Mouse (Mus musculus) midbrain, postnatal 0 days (tissue): ENCODE measurements around the gene Sowaha. TPM values are rescaled to one million over a fixed set of nuclear protein-coding genes. Genes with fewer than 3 reads are reported as not detected.
A peak's percentile ranks its signal among the peaks of the same experiment; 100 is the strongest.

Experiments used
- ATAC-seq: fragments of 200-750 bp; cut with Nextera tagmentation; 2 replicates; pipeline ENCODE4 v1.8.0; 2017; ENCODE audit warnings: moderate number of reproducible peaks, mild to moderate bottlenecking, moderate TSS enrichment, moderate library complexity; ENCODE audit not compliant: low FRiP score
- DNase-seq: peaks from one replicate; pipeline ENCODE4 v3.0.0-alpha.2; 2015; ENCODE audit warnings: low spot score
- H3K27ac ChIP-seq: fragments of 300-500 bp; sonication (generic); 2 replicates; pipeline ENCODE4 v1.5.1; 2014; ENCODE audit warnings: low read depth, mild to moderate bottlenecking, low read length, mixed read lengths
- H3K27me3 ChIP-seq: fragments of 300-500 bp; sonication (generic); 2 replicates; pipeline ENCODE4 v1.6.1; 2014; ENCODE audit warnings: low read length, control low read depth, mixed read lengths; ENCODE audit not compliant: insufficient read depth
- H3K36me3 ChIP-seq: fragments of 300-500 bp; sonication (generic); 2 replicates; pipeline ENCODE4 v1.6.1; 2014; ENCODE audit warnings: low read length, control low read depth, mixed read lengths; ENCODE audit not compliant: insufficient read depth
- H3K4me1 ChIP-seq: fragments of 300-500 bp; sonication (generic); 2 replicates; pipeline ENCODE4 v1.6.1; 2014; ENCODE audit warnings: mild to moderate bottlenecking, control low read depth, antibody characterized with exemption, low read length, mixed read lengths; ENCODE audit not compliant: insufficient read depth
- H3K4me2 ChIP-seq: fragments of 300-500 bp; sonication (generic); 2 replicates; pipeline ENCODE4 v1.6.1; 2014; ENCODE audit warnings: low read depth, mild to moderate bottlenecking, low read length, mixed read lengths; ENCODE audit not compliant: poor library complexity, severe bottlenecking
- H3K4me3 ChIP-seq: fragments of 300-500 bp; sonication (generic); 2 replicates; pipeline ENCODE4 v1.5.1; 2014; ENCODE audit warnings: low read depth, mild to moderate bottlenecking, low read length, moderate library complexity
- H3K9ac ChIP-seq: fragments of 300-500 bp; sonication (generic); replicated peaks from 2 replicates; pipeline ENCODE4 v1.6.1; 2014; ENCODE audit warnings: mild to moderate bottlenecking, low read length, moderate library complexity, mixed read lengths; ENCODE audit not compliant: poor library complexity, severe bottlenecking
- H3K9me3 ChIP-seq: fragments of 300-500 bp; sonication (generic); 2 replicates; pipeline ENCODE4 v1.6.1; 2016; ENCODE audit warnings: low read length, control low read depth
- CTCF ChIP-seq: IDR thresholded peaks from 2 replicates; pipeline ENCODE4 v1.5.1; 2016; ENCODE audit warnings: antibody characterized with exemption, mild to moderate bottlenecking
- WGBS: fragments of 180-500 bp; shearing (Covaris S2); extraction: QIAGEN DNeasy Blood & Tissue Kit; methylation state at CpG from one replicate; pipeline ENCODE4 v1.1.7; 2014; 5-methylcytosine and 5-hydroxymethylcytosine counted together
- polyA plus RNA-seq: library from polyadenylated mRNA; unstranded; fragments of >200 nt; fragmentation: Nextera tagmentation; extraction: Ambion mirVana; gene quantifications from 2 replicates; pipeline ENCODE4 v1.2.1, GENCODE M21; 2015
- total RNA-seq: library from RNA; depleted of rRNA; stranded (reverse); fragments of >200 nt; gene quantifications from 2 replicates; pipeline ENCODE4 v1.2.3, GENCODE M21; 2014

Gene Sowaha
- total and polyA plus RNA-seq, 2 experiments from 2014 or later = 4.0 to 7.3 TPM

- peaks cover 9% of the 10 kb centered on the region for H3K36me3 ChIP-seq
- 20% methylated on average over 9 of the region's 9 CpGs for WGBS
- no peaks in the 10 kb centered on the region for H3K27me3 ChIP-seq
- no peaks in the 10 kb centered on the region for H3K9me3 ChIP-seq
- peaks cover 9% of the 10 kb centered on the region; the same call in 1 of the 2 replicates for H3K4me1 ChIP-seq
- peak overlapping the region; percentile 64 for H3K4me2 ChIP-seq
- peak overlapping the region; percentile 73 for H3K27ac ChIP-seq
- H3K4me3 ChIP-seq = peak overlapping the region; percentile 62
- peak; percentile 28 for ATAC-seq
- peak overlapping the region; percentile 56 for H3K9ac ChIP-seq
- DNase-seq = peak; percentile 14
- TF ChIP-seq CTCF = no peak
These were observed 48.6 kb downstream of the Sowaha start for GRCm38 (mm10) chr11:53431347-53432056.

GRCm38 (mm10) chr11:53430670-53431346, 49.3 kb downstream of the Sowaha start, which contains the start of the genes Uqcrq and Gdf9:
TSS of gene Uqcrq (minus strand) at chr11:53430831.
TSS of gene Gdf9 (plus strand) at chr11:53431023.
- peak within 1 kb of the TSS; percentile 62 for H3K4me3 ChIP-seq
- peak within 1 kb of the TSS; percentile 83 for H3K27ac ChIP-seq
- no peaks in the 10 kb centered on the region for H3K27me3 ChIP-seq
- peak; percentile 96 for ATAC-seq
- peak within 1 kb of the TSS; percentile 64 for H3K4me2 ChIP-seq
- no peaks in the 10 kb centered on the region for H3K9me3 ChIP-seq
- TF ChIP-seq CTCF = no peak
- H3K36me3 ChIP-seq = peaks cover 9% of the 10 kb centered on the region
- DNase-seq = peak; percentile 100
- WGBS = 1% methylated on average over 44 of the region's 44 CpGs
- H3K9ac ChIP-seq = peak within 1 kb of the TSS; percentile 80
- peaks cover 9% of the 10 kb centered on the region; the same call in 1 of the 2 replicates for H3K4me1 ChIP-seq

GRCm38 (mm10) chr11:53430300-53430669, 49.8 kb downstream of the Sowaha start:
- peak overlapping the region; percentile 83 for H3K27ac ChIP-seq
- WGBS = under 1% methylated on average over 34 of the region's 34 CpGs
- peak; percentile 32 for DNase-seq

GRCm38 (mm10) chr11:53429182-53429581, 50.9 kb downstream of the Sowaha start:
- Histone ChIP-seq H3K27me3 (no peaks in the 10 kb centered on the region), H3K4me1 (peaks cover 9% of the 10 kb centered on the region; the same call in 1 of the 2 replicates)
- no peak for TF ChIP-seq CTCF

More at GRCm38 (mm10) chr11:53430300-53430669, 49.8 kb downstream of the Sowaha start:
- Histone ChIP-seq H3K27me3 (no peaks in the 10 kb centered on the region), H3K9me3 (no peaks in the 10 kb centered on the region), H3K36me3 (peaks cover 9% of the 10 kb centered on the region), H3K4me1 (peaks cover 9% of the 10 kb centered on the region; the same call in 1 of the 2 replicates), H3K4me2 (peak overlapping the region; percentile 62), H3K9ac (peak overlapping the region; percentile 80), H3K4me3 (peak overlapping the region; percentile 62)
- no peak for TF ChIP-seq CTCF
- ATAC-seq = peak; percentile 56

GRCm38 (mm10) chr11:53428716-53429057, 51.4 kb downstream of the Sowaha start:
- DNase-seq = no peak

More at GRCm38 (mm10) chr11:53429182-53429581, 50.9 kb downstream of the Sowaha start:
- H3K4me3 ChIP-seq = no peak overlapping the region; the same call in 1 of the 2 replicates
- H3K9me3 ChIP-seq = no peaks in the 10 kb centered on the region
- ATAC-seq (no peak), DNase-seq (no peak)
- H3K9ac ChIP-seq = no peak overlapping the region
- peak overlapping the region; percentile 62; the same call in 1 of the 2 replicates for H3K4me2 ChIP-seq
- H3K36me3 ChIP-seq = peaks cover 9% of the 10 kb centered on the region
- H3K27ac ChIP-seq = no peak overlapping the region

More at GRCm38 (mm10) chr11:53428716-53429057, 51.4 kb downstream of the Sowaha start:
- H3K27ac ChIP-seq = no peak overlapping the region
- H3K4me2 ChIP-seq = no peak overlapping the region
- peaks cover 9% of the 10 kb centered on the region; the same call in 1 of the 2 replicates for H3K4me1 ChIP-seq
- H3K36me3 ChIP-seq = peaks cover 9% of the 10 kb centered on the region
- no peaks in the 10 kb centered on the region for H3K27me3 ChIP-seq
- TF ChIP-seq CTCF = no peak
- no peak overlapping the region for H3K9ac ChIP-seq
- H3K9me3 ChIP-seq = no peaks in the 10 kb centered on the region
- ATAC-seq = no peak
- WGBS = 93% methylated on average over 5 of the region's 5 CpGs
- H3K4me3 ChIP-seq = no peak overlapping the region
